Mouse (Mus musculus): ENCODE results near the gene Myo1d. TPM values are rescaled to one million over a fixed set of nuclear protein-coding genes. Genes with fewer than 3 reads are reported as not detected.

The Myo1d gene
- polyA plus RNA-seq, 1 experiment: 16.9 TPM

DNA sequence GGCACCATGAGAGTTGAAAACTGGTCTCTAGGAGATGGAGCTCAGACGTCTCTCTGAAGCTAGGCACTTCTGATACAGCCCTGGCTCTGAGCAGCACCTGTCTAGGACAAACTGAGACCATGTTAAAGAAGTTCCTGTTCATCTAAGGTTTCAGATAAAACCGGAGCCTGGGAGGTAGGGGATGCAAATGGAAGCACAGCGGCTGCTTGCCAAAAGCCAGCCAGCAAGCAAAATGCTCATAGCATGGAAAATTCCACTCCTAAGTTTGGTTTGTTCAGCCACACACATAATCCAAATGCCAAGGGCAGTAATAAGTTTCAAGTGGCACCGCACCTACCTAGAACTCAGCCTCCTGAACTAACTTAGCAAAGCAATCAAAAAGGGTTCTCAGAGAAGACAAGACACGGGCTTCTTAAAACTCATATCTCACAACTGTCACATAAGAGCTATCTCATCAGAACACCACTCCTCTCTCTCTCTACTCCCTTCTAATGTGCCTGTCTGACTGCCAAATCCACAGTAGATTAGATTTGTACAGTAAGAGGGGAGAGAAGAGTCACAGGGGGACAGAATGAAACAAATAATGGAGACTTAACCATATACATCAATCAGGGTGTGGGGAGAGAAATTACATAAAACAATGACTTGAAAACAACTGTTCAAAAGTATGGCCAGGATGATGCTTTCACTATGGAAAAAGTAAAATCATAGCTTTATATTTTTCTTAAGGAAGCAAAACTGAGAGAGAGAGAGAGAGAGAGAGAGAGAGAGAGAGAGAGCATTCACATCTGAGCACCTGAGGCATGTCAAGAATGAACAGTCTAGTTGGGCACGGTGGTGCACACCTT lies 13.1 kb downstream of the Myo1d start:
- no peak for TF ChIP-seq POLR2A (IDR thresholded peaks at IDR 0.05; ENCODE audit: borderline replicate concordance, insufficient read depth, low read length)
- TF ChIP-seq CTCF (IDR thresholded peaks at IDR 0.05; ENCODE audit: borderline replicate concordance, insufficient read depth, low read depth, low read length): no peak
- 81% methylated on average over 6 of the region's 6 CpGs for WGBS

DNA sequence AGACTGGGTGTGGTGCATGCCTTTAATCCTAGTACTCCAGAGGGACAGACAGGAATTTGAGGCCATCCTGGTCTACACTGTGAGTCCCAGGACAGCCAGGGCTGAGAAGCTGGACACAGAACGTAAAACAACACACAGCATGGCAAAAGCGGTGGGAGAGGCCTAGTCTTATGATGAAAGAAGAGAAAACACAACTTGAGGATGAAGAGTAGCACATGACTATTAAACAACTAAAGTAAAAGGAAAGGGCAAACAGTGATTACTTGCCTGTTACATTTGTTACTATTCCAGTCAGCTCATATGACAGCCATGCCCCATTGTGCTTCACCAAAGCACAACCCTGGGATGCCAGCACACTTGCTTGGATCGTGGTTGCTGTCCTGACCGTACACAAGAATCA lies 13.8 kb downstream of the Myo1d start:
- 89% methylated on average over 4 of the region's 4 CpGs for WGBS
- Histone ChIP-seq H3K4me3 (replicated peaks; ENCODE audit: insufficient read depth, low read depth, low read length) (no peak overlapping the region), H3K27me3 (ENCODE audit: control insufficient read depth, insufficient read depth, low read length) (no peaks in the 10 kb centered on the region), H3K27ac (ENCODE audit: insufficient read depth, low read length) (no peak overlapping the region), H3K4me1 (ENCODE audit: control insufficient read depth, insufficient read depth, low read length) (no peaks in the 10 kb centered on the region; the same call in 1 of the 2 replicates)
- no peak for DNase-seq
- no peak for TF ChIP-seq CTCF (IDR thresholded peaks at IDR 0.05; ENCODE audit: borderline replicate concordance, insufficient read depth, low read depth, low read length)
- TF ChIP-seq POLR2A (IDR thresholded peaks at IDR 0.05; ENCODE audit: borderline replicate concordance, insufficient read depth, low read length): no peak

More for the DNA sequence above, 13.1 kb downstream of the Myo1d start:
- Histone ChIP-seq H3K4me1 (ENCODE audit: control insufficient read depth, insufficient read depth, low read length) (no peaks in the 10 kb centered on the region; the same call in 1 of the 2 replicates), H3K27ac (ENCODE audit: insufficient read depth, low read length) (no peak overlapping the region), H3K4me3 (replicated peaks; ENCODE audit: insufficient read depth, low read depth, low read length) (no peak overlapping the region), H3K27me3 (ENCODE audit: control insufficient read depth, insufficient read depth, low read length) (no peaks in the 10 kb centered on the region)
- no peak for DNase-seq

DNA sequence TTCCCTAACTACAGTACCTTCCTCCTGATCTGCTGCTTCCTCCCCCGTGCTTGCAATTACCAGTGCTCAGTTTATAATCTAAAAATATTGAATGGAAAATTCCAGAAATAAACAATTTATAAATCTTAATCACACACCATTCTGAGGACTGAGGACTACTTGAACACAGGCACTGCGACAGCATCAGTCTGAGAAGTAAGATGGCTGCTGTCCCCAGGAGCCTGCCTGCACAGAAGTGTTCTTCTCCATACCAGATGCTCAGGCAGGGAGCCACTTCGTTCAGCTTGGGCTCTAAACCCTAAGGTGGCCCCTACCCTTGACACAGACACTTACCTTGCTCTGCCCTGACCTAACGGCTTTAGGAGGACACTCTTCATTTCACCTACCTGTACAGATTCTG lies 17.8 kb downstream of the Myo1d start:
- Histone ChIP-seq H3K27me3 (ENCODE audit: control insufficient read depth, insufficient read depth, low read length) (no peaks in the 10 kb centered on the region), H3K4me1 (ENCODE audit: control insufficient read depth, insufficient read depth, low read length) (no peaks in the 10 kb centered on the region; the same call in 1 of the 2 replicates), H3K27ac (ENCODE audit: insufficient read depth, low read length) (no peak overlapping the region), H3K4me3 (replicated peaks; ENCODE audit: insufficient read depth, low read depth, low read length) (no peak overlapping the region)
- TF ChIP-seq POLR2A (IDR thresholded peaks at IDR 0.05; ENCODE audit: borderline replicate concordance, insufficient read depth, low read length) (no peak), CTCF (IDR thresholded peaks at IDR 0.05; ENCODE audit: borderline replicate concordance, insufficient read depth, low read depth, low read length) (no peak)
- WGBS: 73% methylated on average over 4 of the region's 4 CpGs
- DNase-seq: no peak

- TF ChIP-seq POLR2A (IDR thresholded peaks at IDR 0.05; ENCODE audit: borderline replicate concordance, insufficient read depth, low read length) (no peak), CTCF (IDR thresholded peaks at IDR 0.05; ENCODE audit: borderline replicate concordance, insufficient read depth, low read depth, low read length) (no peak)
- Histone ChIP-seq H3K27me3 (ENCODE audit: control insufficient read depth, insufficient read depth, low read length) (no peaks in the 10 kb centered on the region), H3K27ac (ENCODE audit: insufficient read depth, low read length) (no peak overlapping the region), H3K4me3 (replicated peaks; ENCODE audit: insufficient read depth, low read depth, low read length) (no peak overlapping the region), H3K4me1 (ENCODE audit: control insufficient read depth, insufficient read depth, low read length) (no peaks in the 10 kb centered on the region; the same call in 1 of the 2 replicates)
- WGBS: 62% methylated on average over 3 of the region's 3 CpGs
- no peak for DNase-seq
Measured at GRCm38 (mm10) chr11:80761285-80761974, 18.4 kb downstream of the Myo1d start.

DNA sequence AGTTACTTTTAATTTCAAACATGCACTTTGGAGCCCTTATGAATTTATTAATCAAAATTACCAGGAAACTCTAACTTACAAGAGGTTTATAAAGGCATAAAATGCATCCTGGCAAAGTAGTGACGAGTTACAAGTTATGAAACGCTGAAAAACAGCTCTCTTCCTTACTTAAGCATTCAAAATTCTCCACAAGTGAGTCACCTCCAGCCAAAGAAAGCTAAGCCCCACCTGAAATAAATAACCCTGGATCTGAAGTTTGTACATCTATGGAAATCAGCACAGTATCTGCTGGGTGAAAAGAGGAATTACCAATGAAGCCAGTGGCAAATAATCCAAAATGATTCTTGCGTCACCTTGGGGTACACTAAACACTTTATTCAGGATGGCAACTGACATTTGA lies 20.8 kb downstream of the Myo1d start:
- Histone ChIP-seq H3K4me3 (replicated peaks; ENCODE audit: insufficient read depth, low read depth, low read length) (no peak overlapping the region), H3K27ac (ENCODE audit: insufficient read depth, low read length) (no peak overlapping the region), H3K4me1 (ENCODE audit: control insufficient read depth, insufficient read depth, low read length) (no peaks in the 10 kb centered on the region), H3K27me3 (ENCODE audit: control insufficient read depth, insufficient read depth, low read length) (no peaks in the 10 kb centered on the region)
- TF ChIP-seq CTCF (IDR thresholded peaks at IDR 0.05; ENCODE audit: borderline replicate concordance, insufficient read depth, low read depth, low read length) (no peak), POLR2A (IDR thresholded peaks at IDR 0.05; ENCODE audit: borderline replicate concordance, insufficient read depth, low read length) (no peak)
- WGBS: 92% methylated on average over 3 of the region's 3 CpGs
- DNase-seq: no peak

GRCm38 (mm10) chr11:80754201-80754600 lies 25.6 kb downstream of the Myo1d start:
- no peak overlapping the region for H3K4me3 ChIP-seq (replicated peaks; ENCODE audit: insufficient read depth, low read depth, low read length)
- TF ChIP-seq POLR2A (IDR thresholded peaks at IDR 0.05; ENCODE audit: borderline replicate concordance, insufficient read depth, low read length): no peak
- no peak for TF ChIP-seq CTCF (IDR thresholded peaks at IDR 0.05; ENCODE audit: borderline replicate concordance, insufficient read depth, low read depth, low read length)
- 85% methylated on average over 2 of the region's 2 CpGs for WGBS
- H3K27ac ChIP-seq (ENCODE audit: insufficient read depth, low read length): no peak overlapping the region
- no peak for DNase-seq
- no peaks in the 10 kb centered on the region for H3K27me3 ChIP-seq (ENCODE audit: control insufficient read depth, insufficient read depth, low read length)
- no peaks in the 10 kb centered on the region for H3K4me1 ChIP-seq (ENCODE audit: control insufficient read depth, insufficient read depth, low read length)

DNA sequence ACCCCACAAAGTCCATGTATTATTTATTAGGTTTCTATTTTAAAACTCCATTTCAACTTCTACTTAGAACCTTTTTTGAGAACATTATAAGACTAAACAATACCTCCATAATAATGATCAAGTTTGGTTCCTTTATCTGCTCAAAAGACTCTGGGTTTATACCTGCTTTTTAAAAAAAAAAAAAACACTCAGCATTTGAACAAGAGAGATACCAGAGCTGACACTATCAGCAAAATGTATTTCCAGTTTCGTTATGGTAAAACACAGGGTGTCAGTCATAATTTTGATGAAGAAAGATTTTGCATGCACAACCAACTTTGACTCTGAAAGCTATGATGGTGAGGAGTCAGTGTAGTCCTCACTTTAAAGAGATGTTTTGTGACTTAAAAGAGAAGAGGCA lies 28.7 kb downstream of the Myo1d start:
- Histone ChIP-seq H3K27ac (ENCODE audit: insufficient read depth, low read length) (no peak overlapping the region), H3K4me3 (replicated peaks; ENCODE audit: insufficient read depth, low read depth, low read length) (no peak overlapping the region), H3K27me3 (ENCODE audit: control insufficient read depth, insufficient read depth, low read length) (no peaks in the 10 kb centered on the region), H3K4me1 (ENCODE audit: control insufficient read depth, insufficient read depth, low read length) (no peaks in the 10 kb centered on the region)
- DNase-seq: no peak
- WGBS: 91% methylated on average over 1 of the region's 1 CpGs
- TF ChIP-seq POLR2A (IDR thresholded peaks at IDR 0.05; ENCODE audit: borderline replicate concordance, insufficient read depth, low read length): no peak
- TF ChIP-seq CTCF (IDR thresholded peaks at IDR 0.05; ENCODE audit: borderline replicate concordance, insufficient read depth, low read depth, low read length): no peak

All from cerebellum, adult 2 months (tissue).